Mouse (Mus musculus): ENCODE data around the gene Blnk.

GRCm38 (mm10) chr19:40988856-40989255 is 5.5 kb downstream of the Blnk start:
- TF ChIP-seq CTCF (IDR thresholded peaks at IDR 0.05; ENCODE audit: low read depth, low read length) (no peak), POLR2A (IDR thresholded peaks at IDR 0.05; ENCODE audit: borderline replicate concordance, low read depth, low read length) (no peak)

All from bone marrow macrophage, adult 2 months (primary cell).